Mouse (Mus musculus) left cerebral cortex, postnatal 4 days (tissue): Measurements from ENCODE around the gene Gm6217. TPM values are rescaled to one million over a fixed set of nuclear protein-coding genes. Genes with fewer than 3 reads are reported as not detected.
"Not testable (repeated sequence)": the region's sequence is repeated elsewhere in the genome, so short reads cannot be mapped to it uniquely, and the experiment has no call there.

ENCODE experiments used
- DNase-seq: peaks from one replicate; pipeline ENCODE4 v3.0.0-alpha.2; 2022
- intact Hi-C: fragments of 180-260 bp; cut with DNase I; formaldehyde crosslinking; loops from one replicate; pipeline ENCODE4 v1.15.1; 2025
- total RNA-seq, 2 experiments: library from RNA; stranded (reverse); gene quantifications; 2 replicates each; pipeline ENCODE4 v1.2.3; 2021

Gm6217 gene
- not detected for total RNA-seq

- intact Hi-C loops, DNase-seq: not testable (repeated sequence)
Measured at GRCm38 (mm10) chr1:82931326-82931725, at the start of gene Gm6217. TSS of gene Gm6217 (minus strand) at chr1:82931399.

GRCm38 (mm10) chr1:82977840-82978239 lies 46.6 kb upstream of the Gm6217 start:
- DNase-seq = no peak
- intact Hi-C loops = loop anchor here (5.0 kb wide), 2 partner anchors 131 to 181 kb away; no protein-coding TSS in a partner anchor

GRCm38 (mm10) chr1:82975750-82976149 lies 44.6 kb upstream of the Gm6217 start:
- DNase-seq = no peak
- intact Hi-C loops = loop anchor here (5.0 kb wide), 2 partner anchors 128 to 178 kb away; no protein-coding TSS in a partner anchor

- intact Hi-C loops = no loop called here
- DNase-seq = no peak
Measured at GRCm38 (mm10) chr1:82974342-82974741, 43.1 kb upstream of the Gm6217 start.

GRCm38 (mm10) chr1:82973901-82974300 lies 42.7 kb upstream of the Gm6217 start:
- intact Hi-C loops = no loop called here
- DNase-seq = no peak

GRCm38 (mm10) chr1:82973244-82973643 lies 42.0 kb upstream of the Gm6217 start:
- DNase-seq = no peak
- intact Hi-C loops = no loop called here

GRCm38 (mm10) chr1:82972046-82972445 lies 40.8 kb upstream of the Gm6217 start:
- intact Hi-C loops = no loop called here
- DNase-seq = no peak

GRCm38 (mm10) chr1:82966413-82966812 lies 35.2 kb upstream of the Gm6217 start:
- intact Hi-C loops = no loop called here
- no peak for DNase-seq

- intact Hi-C loops = no loop called here
- DNase-seq = no peak
Measured at GRCm38 (mm10) chr1:82959870-82960385, 28.7 kb upstream of the Gm6217 start, which contains the start of gene Gm47955. TSS of gene Gm47955 (plus strand) at chr1:82960286.

- intact Hi-C loops, DNase-seq: not testable (repeated sequence)
Measured at GRCm38 (mm10) chr1:82955913-82956312, 24.7 kb upstream of the Gm6217 start, which contains the start of gene Gm7544. TSS of gene Gm7544 (minus strand) at chr1:82956013.

- intact Hi-C loops = no loop called here
Measured at GRCm38 (mm10) chr1:82948601-82949000, 17.4 kb upstream of the Gm6217 start.

GRCm38 (mm10) chr1:82946029-82946428 lies 14.8 kb upstream of the Gm6217 start:
- intact Hi-C loops = not testable (repeated sequence)

More at GRCm38 (mm10) chr1:82948601-82949000, 17.4 kb upstream of the Gm6217 start:
- no peak for DNase-seq

GRCm38 (mm10) chr1:82943295-82943694 lies 12.1 kb upstream of the Gm6217 start, which contains the start of gene A030003K21Rik:
TSS of gene A030003K21Rik (minus strand) at chr1:82943388.
- DNase-seq, intact Hi-C loops: not testable (repeated sequence)

More at GRCm38 (mm10) chr1:82946029-82946428, 14.8 kb upstream of the Gm6217 start:
- DNase-seq = not testable (repeated sequence)

GRCm38 (mm10) chr1:82942505-82942904 lies 11.3 kb upstream of the Gm6217 start:
- intact Hi-C loops, DNase-seq: not testable (repeated sequence)

- intact Hi-C loops = no loop called here
Measured at GRCm38 (mm10) chr1:82938666-82939065, 7.5 kb upstream of the Gm6217 start.

GRCm38 (mm10) chr1:82930558-82930957 lies 641 bp downstream of the Gm6217 start:
- intact Hi-C loops, DNase-seq: not testable (repeated sequence)

More at GRCm38 (mm10) chr1:82938666-82939065, 7.5 kb upstream of the Gm6217 start:
- no peak for DNase-seq

- intact Hi-C loops = no loop called here
- DNase-seq = no peak
Measured at GRCm38 (mm10) chr1:82924650-82925049, 6.5 kb downstream of the Gm6217 start, which contains the start of gene A030014E15Rik. TSS of gene A030014E15Rik (plus strand) at chr1:82924917.

- intact Hi-C loops = not testable (repeated sequence)
Measured at GRCm38 (mm10) chr1:82913434-82913833, 17.8 kb downstream of the Gm6217 start.

GRCm38 (mm10) chr1:82913025-82913424 lies 18.2 kb downstream of the Gm6217 start, which contains the start of gene A030005L19Rik:
TSS of gene A030005L19Rik (plus strand) at chr1:82913325.
- DNase-seq = no peak
- intact Hi-C loops = no loop called here

More at GRCm38 (mm10) chr1:82913434-82913833, 17.8 kb downstream of the Gm6217 start:
- DNase-seq = not testable (repeated sequence)

GRCm38 (mm10) chr1:82905886-82906285 lies 25.3 kb downstream of the Gm6217 start:
- intact Hi-C loops = no loop called here
- DNase-seq = no peak

GRCm38 (mm10) chr1:82901201-82901600 lies 30.0 kb downstream of the Gm6217 start:
- DNase-seq = no peak
- intact Hi-C loops = no loop called here

- DNase-seq = no peak
- intact Hi-C loops = no loop called here
Measured at GRCm38 (mm10) chr1:82900567-82900966, 30.6 kb downstream of the Gm6217 start.
